Mouse (Mus musculus) frontal cortex, adult 2 months (tissue): ENCODE results near the gene Ethe1. TPM values are rescaled to one million over a fixed set of nuclear protein-coding genes. Genes with fewer than 3 reads are reported as not detected.

ENCODE experiments used
- DNase-seq, 2 experiments: peaks; one replicate each; pipeline ENCODE4 v3.0.0; 2022; ENCODE audit warnings: low spot score in 1 of 2; ENCODE audit errors: extremely low spot score in 1 of 2
- polyA plus RNA-seq: library from polyadenylated mRNA; depleted of rRNA; stranded (reverse); fragments of >200 nt; gene quantifications from 2 replicates; pipeline ENCODE4 v1.2.3, GENCODE M21; 2012; rRNA removed

Gene Ethe1
- polyA plus RNA-seq: 14.9 and 17.2 TPM in 2 replicates

DNA sequence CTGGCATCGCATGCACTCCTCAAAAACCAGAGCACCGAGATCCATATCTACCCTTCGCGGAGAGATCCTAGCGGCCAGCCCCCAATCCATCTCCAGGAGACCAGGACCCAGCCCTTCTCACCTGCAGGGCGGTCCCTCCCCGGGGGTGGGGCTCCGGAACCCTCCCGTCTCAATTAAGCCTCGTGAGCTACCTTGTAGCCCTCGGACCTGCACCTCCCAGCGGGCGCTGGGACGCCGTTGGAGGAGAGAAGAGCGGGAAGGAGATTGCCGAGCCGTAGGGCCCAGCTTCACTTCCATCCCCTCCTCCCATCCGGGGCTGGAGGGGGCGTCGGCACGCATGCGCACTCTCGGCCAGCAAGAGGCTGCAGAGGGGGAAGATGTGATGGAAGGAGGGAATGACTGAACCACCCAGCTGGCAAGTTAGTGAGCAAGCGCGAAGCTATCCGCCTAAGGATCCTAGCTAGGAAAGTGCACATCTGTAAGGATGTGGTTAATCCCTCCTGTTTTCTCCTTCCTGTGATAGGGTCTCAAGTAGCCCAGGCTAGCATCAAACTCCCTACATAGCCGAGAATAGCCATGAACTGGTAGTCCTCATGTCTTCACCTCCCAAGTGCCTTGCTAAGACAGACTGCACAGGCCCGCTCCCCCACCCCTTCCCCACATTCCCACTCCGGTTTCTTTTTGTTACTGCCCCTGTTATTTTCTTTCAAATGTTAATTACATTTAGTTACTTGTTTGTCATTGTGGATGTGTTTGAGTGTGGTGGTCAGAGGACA is at the start of gene Ethe1, which contains the start of gene Zfp575:
Gene Ethe1, plus strand, starts transcription at position 214 of the 776 bp plus-strand sequence.
Gene Zfp575, minus strand, starts transcription at position 312 of the 776 bp plus-strand sequence.
- peak; percentile 50 to 89 for DNase-seq

DNA sequence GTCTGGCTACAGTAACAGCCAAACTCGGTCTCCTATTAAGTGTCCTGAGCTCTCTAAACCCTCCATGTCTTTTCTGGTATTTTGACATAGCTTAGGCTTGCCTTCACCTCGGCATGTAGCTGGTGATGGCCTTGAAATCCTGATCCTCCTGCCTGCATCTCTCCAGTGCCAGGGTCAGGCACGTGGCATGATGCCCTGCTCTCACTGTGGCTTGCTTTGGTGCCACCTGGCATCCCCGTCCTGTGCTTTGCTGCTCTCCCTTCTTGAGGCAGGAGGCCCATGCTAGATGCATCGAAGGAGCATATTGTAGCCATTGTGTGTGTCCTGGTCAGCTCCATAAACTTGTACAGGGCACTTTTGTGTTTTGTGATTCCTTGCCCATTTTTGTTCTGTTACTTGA is 49.8 kb upstream of the Ethe1 start:
- no peak for DNase-seq

DNA sequence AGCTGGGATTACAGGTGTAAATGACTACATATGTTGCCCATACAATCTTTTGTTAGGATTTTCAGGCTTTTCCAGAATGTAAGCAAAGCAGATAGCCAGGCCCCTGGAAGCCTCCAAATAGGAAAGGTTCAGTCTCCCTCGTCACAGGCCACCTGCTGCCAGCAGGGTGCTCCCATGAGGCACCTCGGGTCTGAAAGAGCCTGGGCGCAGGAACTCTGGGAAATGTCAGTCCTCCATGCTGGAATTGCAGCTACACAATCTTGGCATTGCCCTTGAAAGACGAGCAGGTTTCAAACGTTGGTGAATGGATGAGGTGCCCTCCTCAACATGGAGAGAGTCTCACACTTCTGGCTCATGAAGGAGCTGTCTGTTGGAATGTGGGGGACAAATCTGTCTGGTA is 49.2 kb upstream of the Ethe1 start:
- DNase-seq: peak in 1 of 2 experiments; percentile 64

DNA sequence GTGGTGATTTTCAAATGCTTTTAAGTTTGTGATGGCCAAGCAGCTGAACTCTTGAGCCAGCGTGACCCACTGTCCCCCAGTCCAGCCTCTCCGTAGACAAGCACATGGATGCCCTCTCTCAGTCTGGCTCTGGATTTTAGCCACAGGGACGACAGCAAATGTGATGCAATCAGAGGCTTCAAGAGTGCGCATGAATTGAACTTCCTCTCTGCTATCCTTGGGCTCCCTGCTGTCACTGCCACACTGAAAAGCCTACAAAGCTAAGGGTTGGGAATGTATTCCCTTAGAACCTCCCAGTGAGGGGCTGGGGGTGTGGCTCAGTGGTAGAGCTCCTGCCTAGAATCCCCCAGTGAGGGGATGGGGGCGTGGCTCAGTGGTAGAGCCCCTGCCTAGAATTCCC is 48.6 kb upstream of the Ethe1 start:
- DNase-seq: no peak

DNA sequence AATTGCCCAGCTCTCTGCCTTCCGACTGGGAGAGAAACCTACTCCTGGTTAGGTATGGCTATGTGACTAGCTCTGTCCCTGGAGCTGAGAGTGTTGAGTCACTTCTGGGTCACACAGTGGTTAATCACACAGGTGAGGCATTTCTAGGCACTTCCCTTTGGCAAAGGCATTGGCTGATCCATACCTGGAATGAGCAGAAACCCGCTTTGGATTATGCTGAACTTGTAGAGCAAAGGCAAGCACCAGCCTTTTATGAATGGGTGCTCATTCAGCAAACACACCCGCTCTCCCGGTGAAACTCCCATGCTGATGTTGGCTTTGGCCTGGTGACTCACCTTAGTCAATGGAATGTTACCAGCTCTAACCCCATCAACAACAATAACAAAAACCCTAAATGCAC is 47.7 kb upstream of the Ethe1 start:
- no peak for DNase-seq

DNA sequence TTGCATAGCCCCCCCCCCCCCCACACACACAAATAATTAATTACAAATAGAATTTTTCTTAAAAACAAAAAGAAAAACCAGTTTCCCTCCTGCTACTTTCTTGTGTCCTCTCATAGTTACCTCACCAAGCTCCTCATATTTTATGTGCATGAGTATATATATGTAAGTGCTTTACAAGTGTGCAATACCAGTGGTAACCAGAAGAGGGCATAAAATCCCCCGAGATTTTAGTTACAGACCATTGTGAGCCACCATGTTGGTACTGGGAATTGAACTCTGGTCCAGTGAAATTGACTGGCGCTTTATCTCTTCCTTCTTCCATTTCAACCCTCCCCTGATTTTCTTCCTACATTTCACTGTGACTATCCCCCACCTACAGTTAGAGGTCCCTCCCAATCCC is 42.8 kb upstream of the Ethe1 start:
- DNase-seq: no peak

DNA sequence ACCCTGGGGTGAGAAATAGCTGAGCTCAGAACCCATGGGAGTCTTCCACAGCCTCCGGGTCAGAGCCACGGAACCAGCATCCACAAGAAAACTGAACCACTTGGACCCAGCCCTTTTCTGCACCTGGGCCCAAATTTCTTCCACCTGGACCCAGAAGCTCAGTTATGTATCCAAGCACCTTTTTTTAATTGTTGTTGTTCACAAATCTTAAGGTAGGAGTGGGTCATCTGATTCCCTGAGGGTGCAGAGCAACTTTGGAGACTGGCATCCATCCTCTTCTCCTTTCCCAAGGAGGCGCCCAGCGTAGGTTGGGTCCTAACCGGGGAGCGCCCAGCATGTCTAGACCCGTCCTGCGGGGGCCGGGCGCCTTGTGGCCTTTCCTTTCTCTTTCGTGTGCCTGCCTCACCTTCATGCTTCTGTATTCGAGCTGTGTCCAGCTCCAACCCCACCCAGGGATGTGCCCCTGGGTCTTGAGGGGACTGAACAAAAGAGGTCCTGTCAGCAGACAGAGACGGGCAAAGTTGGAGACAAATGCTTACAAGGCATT is 41.2 kb upstream of the Ethe1 start, which contains the start of the genes Pinlyp and Xrcc1:
Gene Pinlyp, minus strand, starts transcription at position 51 of the 547 bp plus-strand sequence.
Gene Xrcc1, plus strand, starts transcription at position 222 of the 547 bp plus-strand sequence.
- DNase-seq: no peak

DNA sequence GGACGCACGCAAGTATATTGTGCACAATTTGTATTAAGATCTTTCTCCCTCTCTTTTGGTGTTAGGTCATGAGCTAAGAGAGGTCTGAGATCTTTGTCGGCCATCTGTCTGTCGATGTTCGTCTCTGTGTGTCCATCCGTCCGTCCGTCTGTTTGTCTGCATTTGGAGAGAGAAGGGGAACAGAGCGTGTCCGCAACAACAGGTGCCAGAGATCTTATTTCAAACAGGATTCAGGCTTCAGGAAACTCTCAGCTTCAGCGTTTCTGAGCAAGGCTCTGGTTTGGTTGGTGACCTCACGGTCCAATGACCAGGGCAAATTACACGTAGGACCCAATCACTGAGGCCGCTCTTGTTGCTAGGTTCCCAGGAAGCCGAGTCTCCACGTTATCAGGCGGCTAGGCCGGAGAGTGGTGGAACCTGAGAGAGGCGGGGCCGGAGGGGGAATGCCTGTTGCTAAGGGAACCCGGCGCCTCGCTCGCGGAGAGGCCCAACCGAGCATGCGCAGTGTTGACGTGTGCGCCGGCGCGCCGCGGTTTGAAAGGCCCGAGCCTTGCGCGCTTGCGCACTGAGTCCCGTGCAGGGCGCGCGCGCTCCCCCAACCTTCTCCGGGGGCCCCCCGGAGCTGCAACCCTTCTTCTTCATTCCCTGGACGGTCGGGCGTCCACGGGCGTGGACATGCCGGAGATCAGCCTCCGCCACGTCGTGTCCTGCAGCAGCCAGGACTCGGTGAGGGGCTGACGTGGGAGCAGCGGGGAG is 40.5 kb upstream of the Ethe1 start:
- DNase-seq: peak; percentile 99

DNA sequence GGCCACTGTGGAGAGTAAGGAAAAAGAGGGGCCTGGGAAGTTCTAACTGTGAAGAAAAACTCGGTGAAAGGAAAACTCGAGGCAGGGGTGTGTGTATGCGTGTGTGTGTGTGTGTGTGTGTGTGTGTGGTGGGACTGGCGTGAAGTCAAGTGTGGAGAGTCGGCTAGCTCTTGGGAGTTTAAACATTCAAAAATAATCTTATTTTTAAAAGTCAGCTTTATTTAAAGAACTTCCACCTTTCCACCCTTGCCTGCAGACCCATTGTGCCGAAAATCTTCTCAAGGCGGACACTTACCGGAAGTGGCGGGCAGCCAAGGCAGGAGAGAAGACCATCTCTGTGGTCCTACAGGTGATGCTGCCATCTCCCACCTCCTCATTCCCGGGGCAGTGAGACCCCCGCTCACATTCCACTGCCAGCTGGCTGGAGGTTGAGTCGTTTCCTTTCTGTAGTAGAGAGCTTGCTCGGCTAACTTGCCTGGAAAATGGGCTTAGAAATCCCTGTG is 39.8 kb upstream of the Ethe1 start:
- no peak for DNase-seq

DNA sequence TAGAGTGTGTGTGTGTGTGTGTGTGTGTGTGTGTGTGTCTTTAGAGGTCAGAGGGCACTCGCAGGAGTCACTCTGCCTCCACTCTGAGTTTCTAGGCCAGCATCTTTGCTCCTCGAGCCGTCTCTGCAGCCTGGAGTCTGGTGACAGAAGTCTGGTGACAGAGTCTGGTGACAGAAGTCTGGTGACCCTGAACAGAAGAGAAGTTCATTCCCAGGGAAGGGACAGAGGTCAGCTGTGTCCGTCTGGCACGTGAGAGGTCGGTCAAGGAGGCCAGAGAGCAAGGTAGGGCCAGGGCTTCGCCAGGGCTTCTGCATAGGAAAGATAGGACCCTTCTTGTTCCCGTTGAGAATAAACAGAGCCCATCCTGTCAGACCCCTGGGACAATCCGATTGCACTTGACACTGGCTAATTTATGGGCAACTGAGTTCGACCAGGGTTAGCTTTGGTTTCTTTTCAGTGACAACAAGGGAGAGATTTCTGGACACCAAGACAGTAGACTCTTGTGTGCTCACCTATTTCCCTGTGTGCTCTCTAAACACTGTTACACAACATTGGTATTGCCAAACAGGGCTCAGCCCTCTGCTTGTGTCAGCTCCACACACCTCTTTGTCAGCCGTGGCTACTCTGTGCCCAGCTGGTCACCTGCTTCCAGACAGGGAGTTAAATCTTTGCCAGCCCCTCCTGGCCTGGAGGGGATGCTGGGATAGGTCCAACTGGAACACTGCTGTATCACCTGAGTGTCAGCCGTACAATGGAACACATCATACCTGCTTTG is 35.2 kb upstream of the Ethe1 start:
- DNase-seq: no peak

DNA sequence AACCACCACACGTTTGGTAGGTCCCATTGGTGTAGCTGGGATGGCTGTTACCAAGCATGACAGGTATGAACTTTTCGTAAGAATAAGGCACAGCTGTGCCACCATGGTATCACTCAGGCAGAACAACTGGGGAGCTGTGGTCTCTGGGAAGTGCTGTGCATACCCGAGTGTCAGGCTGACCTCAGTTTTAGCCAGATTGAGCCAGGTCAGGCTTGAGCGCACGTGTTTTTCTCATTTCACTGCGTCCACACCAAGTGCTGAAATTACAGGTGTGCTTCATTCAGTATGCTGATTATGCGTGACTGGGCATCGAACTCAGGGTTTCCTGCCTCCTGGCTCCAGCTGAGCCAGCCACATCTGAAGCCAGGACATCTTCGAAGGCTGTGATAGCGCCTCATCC is 31.6 kb upstream of the Ethe1 start:
- DNase-seq: no peak

DNA sequence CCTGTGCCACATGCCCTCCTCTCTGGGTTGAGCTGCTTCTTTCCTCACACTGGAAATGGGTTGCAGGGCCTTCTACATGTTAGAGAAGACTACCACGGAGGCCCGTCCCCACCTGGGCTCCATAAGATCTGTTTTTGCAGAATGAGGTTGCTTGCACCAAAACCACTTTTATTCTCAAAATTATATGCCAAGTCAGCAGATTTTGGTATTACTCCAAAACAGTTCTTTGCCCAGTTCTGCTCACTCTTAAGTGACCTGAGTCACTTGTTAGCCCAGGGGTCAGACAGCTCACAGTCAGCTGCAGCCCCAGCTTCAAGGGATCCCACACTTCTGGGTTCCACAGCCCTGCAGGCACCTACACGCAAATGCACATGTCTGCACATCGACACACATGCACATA is 25.9 kb upstream of the Ethe1 start:
- DNase-seq: no peak

DNA sequence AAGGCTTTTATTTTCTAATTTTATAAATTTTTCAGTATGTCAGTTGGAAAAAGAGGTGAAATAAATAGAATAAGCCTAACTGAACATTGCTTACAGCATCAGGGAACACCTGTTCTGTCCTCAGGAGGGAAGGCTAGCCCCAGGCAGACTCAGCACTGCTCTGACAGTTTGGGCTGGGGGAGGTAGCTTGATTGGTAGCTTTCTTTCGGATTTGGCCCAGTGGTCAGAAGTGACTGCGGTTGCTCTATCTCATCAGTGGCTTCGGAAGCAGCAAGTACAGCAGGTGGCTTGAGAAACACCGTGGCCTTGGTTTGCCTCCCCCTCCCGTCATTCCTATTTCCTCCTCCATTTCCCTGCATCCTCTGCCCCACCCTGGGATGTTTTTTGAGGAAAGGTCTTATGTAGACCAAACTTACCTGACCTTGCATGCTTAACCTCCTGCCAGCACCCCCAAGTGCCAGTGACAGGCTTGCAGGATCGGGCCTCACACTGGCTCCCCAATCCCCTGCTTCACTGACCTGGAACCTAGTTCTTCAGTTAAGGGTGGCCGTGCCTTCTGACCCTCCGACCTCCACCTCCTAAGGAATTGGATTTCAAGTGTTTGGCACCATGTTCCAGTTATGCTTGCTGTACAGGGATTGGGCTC is 24.0 kb upstream of the Ethe1 start:
- no peak for DNase-seq

DNA sequence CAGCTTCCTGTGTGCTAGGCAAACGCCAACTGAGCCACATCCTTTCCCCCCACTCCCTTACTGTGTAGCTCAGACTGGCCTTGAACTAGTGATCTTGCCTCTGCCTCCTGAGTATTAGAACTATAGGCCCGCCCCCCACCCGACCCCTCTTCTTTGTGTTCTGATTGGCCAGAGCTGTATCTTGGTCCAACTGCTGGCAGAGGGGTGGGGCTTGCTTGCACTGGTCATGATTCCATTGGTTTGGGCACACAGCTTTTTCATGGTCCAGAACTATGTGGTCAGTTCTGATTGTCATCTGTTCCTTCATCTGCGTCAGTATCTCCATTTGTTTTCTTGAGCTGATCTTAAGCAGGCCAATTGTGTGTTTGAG is 23.5 kb upstream of the Ethe1 start:
- DNase-seq: no peak

DNA sequence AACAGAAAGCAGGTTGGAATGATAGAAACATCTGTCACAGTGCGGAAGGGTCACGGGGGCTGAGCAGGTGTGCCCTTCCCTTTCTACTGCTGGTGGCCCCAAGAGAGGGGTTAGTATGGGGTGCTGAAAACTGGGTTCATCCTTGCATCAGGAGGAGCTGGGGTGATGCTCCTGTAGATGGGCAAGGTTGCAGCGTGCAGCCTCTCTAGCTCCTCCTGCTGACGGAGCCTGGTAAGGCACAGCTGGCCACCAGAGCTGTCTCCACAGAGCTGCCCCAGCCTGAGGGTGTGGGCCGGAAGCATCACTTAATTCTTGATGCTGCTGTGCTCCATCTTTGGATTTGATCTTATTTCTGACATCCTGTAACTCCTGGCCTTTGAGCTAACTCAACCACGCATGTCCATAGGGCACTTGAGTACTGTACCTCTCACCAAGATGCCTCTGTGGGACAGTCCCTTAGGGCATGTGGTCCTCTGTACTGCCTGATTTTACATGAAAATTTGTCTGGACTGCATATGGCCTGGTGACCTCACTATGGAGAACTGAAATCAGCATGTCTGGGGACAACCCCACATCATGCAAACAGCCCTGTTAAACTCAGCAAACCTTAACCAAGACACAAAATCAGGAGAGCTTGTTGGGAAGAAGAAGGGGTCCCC is 22.6 kb upstream of the Ethe1 start:
- peak in 1 of 2 experiments; percentile 82 for DNase-seq

DNA sequence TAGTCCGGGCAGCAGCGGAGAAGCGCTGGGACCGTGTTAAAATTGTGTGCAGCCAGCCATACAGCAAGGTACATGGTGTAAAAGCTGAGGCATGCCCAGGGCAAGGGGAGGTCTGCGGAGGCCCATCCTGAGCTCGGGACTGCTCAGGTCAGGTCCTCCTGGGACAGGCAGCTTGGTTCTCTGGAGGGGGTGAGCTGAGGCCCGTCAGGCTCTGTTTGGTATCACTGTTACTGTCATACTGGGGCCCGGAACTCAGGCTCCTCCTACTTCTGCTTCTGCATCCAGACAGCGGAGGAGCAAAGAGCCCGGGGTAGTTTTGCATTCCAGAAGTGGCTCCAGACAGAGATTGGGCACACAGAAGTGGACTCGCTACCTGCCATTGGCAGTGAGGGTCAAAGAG is 21.7 kb upstream of the Ethe1 start:
- DNase-seq: no peak

DNA sequence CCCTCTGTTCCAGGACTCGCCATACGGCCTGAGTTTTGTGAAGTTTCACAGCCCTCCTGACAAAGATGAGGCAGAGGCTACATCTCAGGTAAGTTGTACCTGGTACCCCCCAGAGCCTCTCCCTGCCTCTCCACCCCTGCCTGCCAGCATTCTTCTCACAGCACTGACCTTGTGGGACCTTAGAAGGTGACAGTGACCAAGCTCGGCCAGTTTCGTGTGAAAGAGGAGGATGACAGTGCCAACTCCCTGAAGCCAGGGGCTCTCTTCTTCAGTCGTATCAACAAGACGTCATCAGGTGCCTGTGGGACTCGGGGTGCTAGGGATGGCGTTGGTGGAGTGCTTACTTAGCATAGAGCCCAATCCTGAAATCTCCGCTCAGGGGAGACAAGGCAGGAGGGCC is 21.1 kb upstream of the Ethe1 start:
- no peak for DNase-seq

DNA sequence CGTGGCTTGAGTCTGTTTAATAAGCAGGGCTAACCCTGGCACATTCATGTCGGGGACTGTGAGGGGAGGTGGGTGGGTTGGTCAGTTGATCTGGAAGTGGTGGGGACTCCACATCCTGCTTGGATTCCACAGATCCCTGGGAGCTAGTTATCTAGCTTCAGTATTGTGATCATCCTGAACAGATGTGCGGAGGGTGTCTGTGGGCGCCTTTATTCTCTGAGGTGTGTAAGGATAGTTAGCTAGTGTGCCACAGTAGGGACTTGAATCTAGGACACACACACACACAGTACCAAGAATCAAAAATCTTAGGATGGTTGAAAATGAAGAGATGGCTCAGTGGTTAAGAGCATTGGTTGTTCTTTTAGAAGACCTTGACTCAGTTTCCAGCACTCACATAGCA is 18.8 kb upstream of the Ethe1 start:
- no peak for DNase-seq

DNA sequence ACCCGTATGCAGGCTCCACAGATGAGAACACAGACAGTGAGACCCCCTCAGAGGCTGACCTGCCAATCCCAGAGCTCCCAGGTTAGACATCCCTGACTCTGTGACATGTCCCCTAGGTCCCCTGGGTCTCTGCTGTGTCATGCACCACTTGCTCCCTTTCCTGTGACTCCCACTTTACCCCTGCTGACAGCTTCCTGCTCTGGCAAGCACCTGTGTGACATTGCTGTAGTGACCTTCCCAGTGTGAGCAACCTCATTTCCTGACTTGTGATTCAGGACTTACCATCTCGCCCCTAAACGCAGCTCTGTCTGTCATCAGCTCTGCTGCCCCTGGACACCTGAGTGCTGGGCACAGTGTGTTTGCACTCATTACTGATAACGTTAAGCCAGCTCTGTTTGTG is 16.3 kb upstream of the Ethe1 start:
- DNase-seq: no peak

DNA sequence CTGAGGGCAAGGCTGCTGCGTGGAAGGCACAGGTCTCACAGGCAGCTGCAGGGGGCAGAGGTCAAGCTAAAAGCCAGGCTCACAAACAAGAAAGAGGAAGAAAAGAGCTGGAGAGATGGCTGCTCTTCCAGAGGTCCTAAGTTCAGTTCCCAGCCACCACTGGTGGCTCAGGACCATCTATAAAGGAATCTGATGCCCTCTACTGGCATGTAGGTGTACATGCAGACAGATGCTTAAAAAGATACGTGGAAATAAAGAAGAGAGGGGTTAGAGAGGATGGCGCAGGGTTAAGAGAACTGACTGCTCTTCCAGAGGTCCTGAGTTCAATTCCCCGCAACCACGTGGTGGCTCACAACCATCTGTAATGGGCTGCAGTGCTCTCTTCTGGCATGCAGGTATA is 14.9 kb upstream of the Ethe1 start:
- DNase-seq: no peak
